Mouse (Mus musculus) G1E-ER4 (cell line): ENCODE data around the gene Plpp3. TPM values are rescaled to one million over a fixed set of nuclear protein-coding genes. Genes with fewer than 3 reads are reported as not detected.

Experiments
- GATA1 ChIP-seq: IDR thresholded peaks from one replicate; pipeline ENCODE4 v1.8.0; 2012; ENCODE audit warnings: low read length, inconsistent platforms
- polyA plus RNA-seq: library from polyadenylated mRNA; stranded (reverse); fragments of >175 nt; gene quantifications from 2 replicates; pipeline ENCODE4 v1.2.3, GENCODE M21; 2012

The Plpp3 gene
- polyA plus RNA-seq, 1 experiment = not detected

DNA sequence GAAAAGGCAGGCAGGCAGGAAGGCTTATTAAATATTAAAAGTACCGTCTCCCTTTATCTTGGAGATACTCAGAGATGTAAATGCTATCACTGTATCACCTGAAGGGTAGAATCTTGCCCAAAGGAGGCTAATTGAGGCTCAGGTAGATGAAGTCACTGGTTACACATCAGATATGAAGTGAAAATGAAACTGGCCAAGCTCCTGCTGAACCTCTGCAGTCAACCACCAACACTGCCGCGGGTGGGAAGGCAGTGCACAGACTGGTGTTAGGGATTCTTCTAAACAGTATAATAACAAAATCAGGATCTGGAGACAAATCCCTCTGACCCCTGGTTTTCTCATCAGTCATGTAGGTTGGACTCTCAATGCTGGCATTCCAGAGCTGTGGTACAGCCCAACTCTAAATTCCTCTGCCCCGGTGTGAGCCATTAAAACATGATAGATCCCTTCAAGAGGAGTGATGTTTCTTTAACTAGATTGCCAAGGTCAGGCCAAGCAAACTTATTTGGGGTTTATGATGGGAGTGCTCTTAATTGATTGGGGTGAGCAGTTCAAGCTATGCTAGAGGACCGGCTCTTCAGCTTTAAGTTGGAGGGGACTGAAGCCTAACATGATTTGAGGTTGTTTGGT is 95.5 kb downstream of the Plpp3 start:
- no peak for TF ChIP-seq GATA1

DNA sequence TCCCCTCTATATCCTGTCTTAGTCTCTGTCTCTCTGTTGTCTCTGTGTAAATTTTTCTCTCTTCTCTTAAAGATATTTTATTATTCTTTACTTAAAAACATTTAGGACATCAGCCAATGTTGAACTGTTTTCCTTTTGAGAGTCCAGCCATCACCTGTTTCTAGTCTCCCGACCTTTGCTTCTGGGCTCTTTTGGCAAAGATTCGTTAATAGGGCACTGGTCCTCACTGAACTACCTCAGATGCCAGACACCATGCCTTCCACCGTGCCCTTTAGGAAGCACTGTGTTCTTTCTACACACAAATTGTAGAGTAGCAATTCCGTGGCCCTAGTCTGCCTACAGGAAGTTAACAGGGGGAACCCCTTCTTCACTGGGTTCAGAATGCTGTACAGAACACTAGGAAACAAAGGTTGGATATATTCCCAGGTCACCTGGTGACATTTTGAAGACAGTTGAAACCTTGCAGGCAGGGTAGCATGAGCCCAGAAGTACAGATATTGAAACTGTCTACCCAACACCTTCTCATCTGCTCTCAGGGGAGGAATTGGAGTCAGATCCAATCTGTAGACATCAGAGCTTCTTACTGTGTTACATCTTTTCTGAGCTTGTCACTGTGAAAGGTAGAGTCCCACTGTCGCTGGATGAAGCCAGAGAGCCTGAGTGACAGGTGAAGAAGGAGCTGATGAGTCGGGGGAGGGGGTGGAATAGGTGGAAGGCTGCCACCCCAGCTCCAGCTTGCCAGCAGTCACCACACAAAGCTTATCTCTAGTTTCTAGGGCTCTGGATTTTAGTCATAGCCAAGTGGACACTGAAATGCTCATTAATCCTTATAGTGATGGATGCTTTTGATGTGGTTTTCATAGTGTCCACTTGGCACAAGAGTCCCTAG is 96.5 kb downstream of the Plpp3 start:
- no peak for TF ChIP-seq GATA1

DNA sequence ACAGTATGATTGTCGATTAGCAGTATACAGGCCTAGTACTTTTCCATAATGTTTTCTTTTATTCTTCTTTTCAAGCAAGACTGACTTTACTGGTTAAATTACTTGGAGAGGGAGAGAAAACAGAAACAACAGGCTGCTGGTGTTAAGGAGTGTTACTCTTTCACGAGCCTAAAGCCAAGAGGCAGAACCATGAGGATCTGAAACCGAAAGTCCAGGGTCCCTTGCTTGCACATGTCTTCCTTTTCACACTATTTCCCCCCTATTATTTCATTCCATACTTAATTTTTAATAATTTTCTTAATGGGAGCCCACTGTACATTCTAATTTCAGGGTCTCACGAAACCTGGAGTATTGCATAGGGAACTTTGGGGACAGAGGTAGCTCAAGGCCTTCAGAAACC is 97.2 kb downstream of the Plpp3 start:
- no peak for TF ChIP-seq GATA1

DNA sequence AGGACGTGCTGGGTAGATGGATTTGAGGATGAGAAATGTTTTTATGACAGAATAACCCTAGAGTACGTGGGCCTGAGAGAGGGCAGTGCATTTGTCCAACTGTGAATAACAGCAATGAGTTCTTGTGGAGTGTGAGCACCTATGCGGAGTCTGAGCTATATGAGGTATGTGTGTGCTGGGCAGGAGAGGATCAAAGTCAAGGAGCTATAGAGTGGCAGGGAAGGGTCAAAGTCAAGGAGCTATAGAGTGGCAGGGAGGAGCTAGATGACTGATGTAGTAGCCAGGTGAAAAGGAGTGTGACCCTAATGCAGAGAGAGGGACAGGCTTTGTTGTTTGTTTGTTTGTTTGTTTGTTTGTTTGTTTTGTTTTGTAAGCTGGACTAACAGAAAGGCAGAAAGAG is 98.0 kb downstream of the Plpp3 start:
- TF ChIP-seq GATA1 = no peak

DNA sequence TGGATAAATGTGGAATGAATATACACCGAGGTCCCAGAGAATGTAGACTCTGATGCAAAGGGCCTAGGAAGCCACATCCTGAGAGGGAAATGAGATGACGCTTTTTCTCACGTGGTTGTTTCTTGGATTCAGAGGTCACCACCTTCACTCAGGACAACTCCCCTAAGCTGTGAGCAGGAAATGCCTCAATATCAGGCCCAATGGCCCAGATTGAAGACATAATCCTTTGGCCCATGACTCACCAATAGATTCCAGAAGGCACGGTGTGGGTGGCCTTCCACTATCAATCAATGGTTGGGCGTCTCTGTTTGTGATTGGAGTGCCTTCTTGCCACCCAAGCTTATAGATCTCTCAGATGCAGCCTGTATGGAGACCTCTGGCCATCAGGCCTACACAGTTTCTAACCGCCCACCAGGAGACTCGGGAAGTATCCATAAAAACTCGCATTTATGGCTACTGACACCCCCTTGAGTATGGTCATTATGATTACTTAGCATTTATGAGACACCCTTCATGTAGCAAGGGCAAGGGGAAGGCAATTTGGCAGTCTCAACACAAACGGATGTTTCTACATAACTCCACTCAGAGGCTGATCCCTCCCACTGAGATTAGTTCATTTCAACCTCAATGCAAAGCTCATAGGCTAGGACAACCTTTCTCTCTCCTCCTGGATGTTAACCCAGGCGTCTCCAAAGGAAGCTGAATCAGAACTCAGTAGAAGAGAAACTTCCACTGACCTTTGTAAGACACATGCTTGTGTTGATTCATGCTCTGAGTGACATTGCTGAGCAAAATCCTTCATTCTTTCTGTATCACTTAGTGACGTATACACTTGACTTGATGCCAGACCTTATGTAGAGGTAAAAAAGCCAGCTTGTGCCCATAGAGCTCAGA is 100.8 kb downstream of the Plpp3 start:
- no peak for TF ChIP-seq GATA1

DNA sequence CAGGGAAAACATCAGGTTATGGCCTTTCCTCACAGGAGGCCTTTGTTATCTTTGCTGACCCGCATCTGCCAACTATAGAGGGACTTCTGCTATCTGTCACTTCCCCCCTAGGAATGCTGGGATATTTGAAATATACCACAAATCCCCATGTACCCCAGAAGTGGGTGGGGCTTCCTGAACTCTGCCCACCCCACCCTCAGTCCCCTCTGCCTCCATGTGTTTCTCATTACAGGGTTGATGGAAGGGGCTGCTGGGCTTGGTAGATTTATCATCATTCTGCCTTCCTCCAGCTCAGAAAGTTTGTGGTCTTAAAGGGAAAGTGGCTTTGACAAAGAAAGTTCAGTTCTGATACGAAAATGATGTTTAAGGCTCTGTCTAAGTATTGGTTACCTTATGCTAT is 103.2 kb downstream of the Plpp3 start:
- no peak for TF ChIP-seq GATA1

DNA sequence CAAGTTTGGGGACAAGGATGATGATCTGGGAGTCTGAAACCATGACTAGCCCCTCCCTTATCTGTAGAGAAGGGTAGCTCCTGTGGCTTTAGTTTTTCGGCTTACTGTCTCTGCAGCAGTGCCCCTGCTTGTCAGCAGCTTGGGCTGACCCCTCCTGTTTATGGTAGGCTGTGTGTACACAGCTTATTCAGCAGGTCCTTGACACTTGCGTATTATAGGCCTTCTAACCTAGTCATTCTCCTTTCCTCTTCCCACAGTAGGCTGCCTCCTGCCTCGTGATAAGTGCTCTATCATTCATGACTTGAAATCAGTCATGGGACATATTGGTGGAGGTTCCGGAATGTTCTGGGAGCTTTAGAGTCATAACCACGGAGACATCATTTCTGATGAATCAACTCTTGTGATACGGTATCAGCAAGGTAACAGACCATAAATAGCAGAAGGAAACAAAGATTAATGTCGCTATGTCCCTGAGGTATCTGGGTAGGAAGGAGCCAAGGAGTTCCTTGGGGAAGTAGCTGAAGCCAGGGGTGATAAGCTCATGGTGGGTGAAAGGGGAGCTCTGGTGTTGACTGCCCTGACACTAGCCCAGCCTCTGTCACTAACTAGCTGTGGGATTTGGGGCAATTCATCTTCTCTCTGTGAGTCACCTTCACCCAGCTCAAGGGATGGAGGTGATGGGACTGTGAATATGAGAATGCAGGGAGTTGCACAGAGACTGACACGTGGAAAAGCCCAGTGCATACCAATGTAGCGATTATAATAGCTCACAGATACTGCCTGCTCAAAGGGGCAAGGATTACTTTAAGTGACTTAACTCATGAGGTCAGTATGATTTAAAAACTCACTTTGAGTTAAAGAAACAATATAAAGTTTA is 104.0 kb downstream of the Plpp3 start:
- TF ChIP-seq GATA1 = no peak

DNA sequence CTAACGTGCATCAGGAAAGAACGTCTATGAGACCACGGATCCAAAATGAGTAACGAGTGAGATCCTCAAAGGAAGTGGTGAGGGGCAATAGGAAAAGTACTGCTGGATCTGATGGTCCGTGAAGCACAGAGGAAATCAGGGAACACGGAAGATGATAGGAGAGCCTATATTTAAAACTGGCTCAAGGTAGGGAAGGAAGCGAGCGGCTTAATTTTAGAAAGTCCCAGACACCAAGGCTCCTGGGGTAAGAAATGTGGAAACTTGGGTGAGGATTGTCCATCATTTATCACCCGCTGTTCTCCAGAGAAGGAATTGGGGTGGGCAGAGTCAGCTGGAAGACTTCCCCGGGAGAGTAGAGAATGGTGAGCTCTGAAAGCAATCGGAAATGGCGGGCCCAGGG is 105.2 kb downstream of the Plpp3 start:
- no peak for TF ChIP-seq GATA1

DNA sequence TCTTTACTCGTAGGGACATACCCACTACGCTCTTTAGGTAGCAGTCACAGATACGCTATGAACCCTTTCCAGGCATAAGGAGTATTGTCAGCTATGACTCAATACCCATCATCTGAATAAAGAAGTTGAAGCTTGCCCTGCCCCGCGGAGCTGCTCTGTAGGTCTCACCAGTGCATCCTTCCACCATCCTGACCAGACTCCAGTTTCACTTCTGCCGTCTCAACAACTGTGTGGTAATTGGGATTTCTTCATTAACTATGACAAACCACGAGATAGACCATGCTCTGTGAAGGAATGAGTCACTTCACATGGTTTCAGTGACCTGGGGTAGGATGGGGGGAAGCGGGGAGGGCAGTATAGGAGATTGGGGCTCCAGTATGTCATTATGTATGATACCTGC is 106.5 kb downstream of the Plpp3 start:
- no peak for TF ChIP-seq GATA1

DNA sequence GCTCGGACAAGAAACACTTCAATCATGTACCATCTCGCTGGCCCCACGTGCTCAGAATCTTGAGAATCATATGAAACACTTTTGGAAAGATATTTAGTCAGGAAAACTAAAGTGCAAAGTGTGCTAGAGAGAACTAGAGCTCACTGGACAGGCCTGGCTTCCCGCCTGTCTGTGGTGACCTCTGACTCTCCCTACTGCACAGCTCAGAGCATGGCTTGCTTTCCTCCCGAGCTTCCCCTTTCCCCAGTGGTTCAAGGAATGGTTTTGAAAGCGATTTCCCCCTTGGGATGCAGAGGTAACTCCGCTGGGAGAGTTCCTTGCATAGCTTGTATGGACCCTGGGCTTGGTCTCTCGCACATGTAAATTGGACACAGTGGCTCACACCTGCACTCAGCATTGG is 107.9 kb downstream of the Plpp3 start:
- TF ChIP-seq GATA1 = no peak

DNA sequence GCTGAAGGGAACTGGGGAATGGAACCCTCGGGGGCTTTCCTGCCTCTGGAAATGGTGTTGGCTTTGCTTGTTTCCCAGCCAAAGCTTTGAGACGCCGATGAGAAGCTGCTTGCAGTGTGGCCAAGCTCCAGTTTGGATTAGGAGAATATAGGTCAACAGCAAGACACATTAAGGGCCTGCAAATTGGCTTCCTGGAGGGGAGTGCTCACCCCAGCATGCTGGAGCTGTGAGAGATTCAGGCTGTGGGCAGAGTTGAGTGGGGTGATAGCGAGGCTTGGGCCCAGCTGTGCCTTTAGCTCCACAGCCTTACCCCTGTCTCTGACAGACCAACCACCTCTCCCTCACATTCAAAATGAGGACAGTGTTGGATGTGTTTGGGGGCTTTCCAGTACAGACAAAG is 108.5 kb downstream of the Plpp3 start:
- TF ChIP-seq GATA1 = no peak

DNA sequence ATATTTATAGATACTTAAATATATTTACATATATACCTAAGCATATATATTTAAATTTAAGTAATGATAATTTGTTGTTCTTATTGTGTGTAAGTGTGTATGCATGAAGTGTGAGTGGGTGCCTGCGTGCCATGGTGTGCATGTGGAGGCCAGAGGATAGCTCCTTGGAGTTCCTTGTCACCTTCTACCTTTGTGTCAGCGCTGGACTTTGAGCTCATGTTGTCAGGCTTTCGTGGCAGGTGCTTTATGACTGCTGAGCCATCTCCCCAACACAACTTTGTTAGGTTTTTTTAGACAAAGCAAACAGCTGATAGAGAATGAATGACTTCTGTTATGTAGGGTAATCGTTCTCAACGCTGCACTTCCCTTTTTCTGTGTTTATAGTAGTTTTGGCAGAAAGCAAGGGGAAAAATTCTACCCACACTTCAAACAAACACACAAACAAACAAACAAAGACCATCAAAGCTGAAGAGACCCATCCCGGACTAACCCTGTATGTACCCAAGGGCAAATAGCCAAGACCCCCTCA is 111.1 kb downstream of the Plpp3 start:
- no peak for TF ChIP-seq GATA1

DNA sequence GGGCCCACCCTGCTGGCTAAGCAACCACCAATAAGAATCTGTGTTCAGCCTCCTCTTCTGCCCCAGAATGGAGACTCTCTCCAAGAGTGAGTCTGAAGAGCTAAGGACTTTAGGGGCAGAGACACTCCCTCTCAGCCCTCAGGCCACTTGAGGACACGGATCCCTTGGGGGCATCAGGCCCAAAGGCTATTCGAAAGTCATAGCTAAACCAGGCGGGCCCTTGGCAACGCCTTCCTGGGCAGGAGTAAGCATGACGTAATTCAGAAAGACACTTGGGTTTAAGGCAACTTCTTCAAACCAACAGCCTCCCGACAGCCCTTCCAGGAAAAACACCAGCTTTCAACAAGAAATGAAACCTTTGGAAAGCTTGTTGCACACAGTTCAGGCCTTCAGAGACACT is 114.0 kb downstream of the Plpp3 start:
- no peak for TF ChIP-seq GATA1

DNA sequence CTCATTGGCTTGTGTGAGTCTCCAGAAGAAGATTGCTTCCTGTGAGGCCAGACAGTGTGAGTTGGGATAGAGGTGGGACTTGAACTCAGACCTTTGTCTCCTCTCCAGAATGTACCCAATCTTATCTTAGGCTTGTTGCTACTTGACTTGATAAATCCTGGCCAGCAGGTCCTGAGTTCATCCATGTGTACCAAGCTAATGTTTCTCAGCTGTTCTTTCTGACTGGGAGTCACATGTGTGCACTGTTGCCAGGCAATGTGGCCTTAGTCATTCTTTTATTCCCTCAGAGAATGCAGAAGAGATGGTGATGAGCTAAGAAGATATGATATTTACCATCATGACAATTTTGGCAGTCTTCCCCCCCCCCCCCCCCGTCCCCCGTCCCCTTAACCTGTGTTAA is 115.9 kb downstream of the Plpp3 start:
- no peak for TF ChIP-seq GATA1

DNA sequence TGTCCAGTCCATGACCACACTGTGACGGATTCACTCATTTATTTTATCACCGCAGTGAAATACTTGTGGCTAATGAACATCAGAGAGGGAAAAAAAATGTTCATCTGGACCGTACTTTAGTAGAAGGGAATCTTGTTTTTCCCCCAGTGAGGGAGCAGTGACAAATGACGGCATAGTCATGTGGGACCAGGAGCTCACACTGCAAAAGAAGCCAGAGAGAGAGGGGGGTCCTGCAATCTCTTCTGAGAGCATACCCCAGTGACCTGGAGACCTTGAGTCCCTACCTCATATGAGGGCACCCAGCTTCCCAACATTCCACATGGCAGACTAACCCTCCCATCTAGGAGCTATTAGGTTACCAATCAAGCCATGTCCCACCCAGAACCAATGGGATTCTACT is 116.3 kb downstream of the Plpp3 start:
- TF ChIP-seq GATA1 = no peak

DNA sequence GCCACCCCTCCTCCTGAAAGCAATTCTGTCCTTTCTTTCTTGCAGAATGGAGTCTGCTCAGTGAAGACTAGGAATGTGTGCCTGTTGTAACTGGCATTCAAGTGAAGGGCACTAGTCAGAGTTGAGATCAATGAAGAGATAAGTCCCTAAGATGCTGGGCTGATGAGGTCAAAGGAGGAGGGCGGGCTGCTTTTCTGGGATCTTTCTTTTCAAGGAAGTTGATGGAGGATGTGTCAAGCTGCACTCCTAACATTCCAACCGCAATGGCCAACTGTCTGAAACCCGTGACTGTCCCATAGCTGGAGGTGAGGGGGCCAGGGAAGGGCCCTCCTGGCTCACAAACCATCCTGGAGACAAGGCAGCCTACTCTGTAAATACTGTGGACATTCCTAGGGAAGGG is 118.5 kb downstream of the Plpp3 start:
- no peak for TF ChIP-seq GATA1
